In the genomic region with DNA sequence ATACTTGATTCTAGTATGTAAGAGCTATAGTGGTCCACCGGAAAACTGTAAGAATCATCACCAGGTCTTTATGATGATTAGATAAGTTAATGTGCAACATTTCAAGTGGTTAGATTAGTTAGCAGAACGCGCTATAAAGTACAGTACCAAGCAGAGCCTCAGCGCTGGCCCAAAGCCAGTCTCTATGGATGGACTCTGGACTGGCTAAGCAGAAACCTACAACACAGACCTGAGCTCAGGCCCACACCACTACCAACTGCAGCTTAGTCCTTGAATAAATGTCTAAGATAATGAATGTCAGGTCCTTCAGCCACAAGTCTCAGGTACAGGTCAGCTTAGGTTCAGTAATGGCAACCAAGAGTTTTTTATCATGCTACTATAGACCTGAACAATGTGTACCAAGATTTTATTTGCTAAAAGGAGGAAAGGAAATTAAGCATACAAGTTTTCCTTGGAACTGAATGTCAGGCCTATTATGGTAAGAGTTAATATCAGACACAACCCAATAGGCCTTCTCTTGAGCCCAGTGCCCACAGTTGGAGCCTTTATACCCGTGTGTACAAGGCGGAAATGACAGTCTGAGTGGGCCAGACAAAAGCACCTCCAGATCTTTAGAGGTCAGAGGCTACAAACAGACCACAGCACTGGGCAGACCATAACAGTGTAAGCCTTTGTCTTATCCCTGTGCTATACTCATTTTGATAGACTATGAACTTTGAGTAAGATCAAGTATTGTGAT, we compare ENCODE assay signal across 21 mouse cellular contexts. TPM values are rescaled to one million over a fixed set of nuclear protein-coding genes. Genes with fewer than 3 reads are reported as not detected.
DNase-seq lines count a peak whose midpoint lies in the region; ATAC-seq and TF ChIP-seq lines count a peak whose summit lies in the region.
"Had no signal": no experiment of that assay in that cellular context is flagged by ENCODE, and none has a peak within 500 bp of the region (broad histone marks: within the 10 kb centered on the region; RNA-seq: fewer than 3 reads in every experiment).

No protein-coding gene starts in this region.

- peaks cover 4% of the 10 kb centered on the region for H3K36me3 ChIP-seq in liver, embryonic 16.5 days (ENCODE audit: control insufficient read depth, insufficient read depth)
- no peaks in the 10 kb centered on the region for H3K36me3 ChIP-seq in intestine, embryonic 15.5 days
- no peaks in the 10 kb centered on the region for H3K36me3 ChIP-seq in kidney, adult 2 months (ENCODE audit: control insufficient read depth, insufficient read depth, low read length)
- peaks cover 16% of the 10 kb centered on the region for H3K36me3 ChIP-seq in forebrain, embryonic 12.5 days (replicated peaks)

- H3K27ac ChIP-seq in liver, embryonic 16.5 days (ENCODE audit: low read length), result no peak overlapping the region
- no peak overlapping the region for H3K27ac ChIP-seq in intestine, embryonic 15.5 days
- no peak overlapping the region for H3K27ac ChIP-seq in kidney, adult 2 months (ENCODE audit: insufficient read depth, low read depth, low read length)
- no peak overlapping the region for H3K27ac ChIP-seq in forebrain, embryonic 12.5 days
- H3K27ac ChIP-seq: embryonic facial prominence, embryonic 15.5 days; heart, embryonic 13.5 days; hindbrain, postnatal 0 days; layer of hippocampus, adult 2 months; neural tube, embryonic 13.5 days had no signal

- H3K9me3 ChIP-seq in liver, embryonic 16.5 days (replicated peaks; ENCODE audit: control insufficient read depth, low read length), result no peaks in the 10 kb centered on the region
- no peaks in the 10 kb centered on the region for H3K9me3 ChIP-seq in intestine, embryonic 15.5 days
- H3K9me3 ChIP-seq in forebrain, embryonic 12.5 days, result no peaks in the 10 kb centered on the region
- H3K9me3 ChIP-seq: embryonic facial prominence, embryonic 15.5 days; megakaryocyte, embryonic 14.5 days; neural tube, embryonic 13.5 days had no signal

- TF ChIP-seq CTCF in kidney, adult 2 months (conservative IDR thresholded peaks at IDR 0.05; ENCODE audit: insufficient read depth, insufficient read length, low read depth, low read length), result no peak

- DNase-seq in liver, result no peak
- DNase-seq in kidney, adult 2 months, result peak; percentile 17
- peak; percentile 45 to 54 for DNase-seq in kidney, postnatal 25 days
- DNase-seq in ovary, adult 18-20 months (ENCODE audit: low spot score), result no peak
- no peak for DNase-seq in heart, adult 18-20 months
- DNase-seq: adrenal gland, postnatal 25 days; B cell, adult 2 months; cerebellum, adult 11-12 months; heart, adult 11 months; lung, adult 2 months; thymus, postnatal 36 days had no signal

- no peaks in the 10 kb centered on the region for H3K4me1 ChIP-seq in liver, embryonic 16.5 days (ENCODE audit: control insufficient read depth, low read depth, low read length)
- no peaks in the 10 kb centered on the region for H3K4me1 ChIP-seq in intestine, embryonic 15.5 days (replicated peaks)
- H3K4me1 ChIP-seq in kidney, adult 2 months (ENCODE audit: control insufficient read depth, insufficient read depth, low read length), result no peaks in the 10 kb centered on the region
- H3K4me1 ChIP-seq in forebrain, embryonic 12.5 days, result no peaks in the 10 kb centered on the region
- H3K4me1 ChIP-seq: embryonic facial prominence, embryonic 15.5 days; heart, embryonic 13.5 days; megakaryocyte, embryonic 14.5 days; neural tube, embryonic 13.5 days had no signal

- no peak overlapping the region for H3K4me3 ChIP-seq in liver, embryonic 16.5 days (ENCODE audit: low read depth, low read length)
- no peak overlapping the region for H3K4me3 ChIP-seq in intestine, embryonic 15.5 days (replicated peaks)
- no peak overlapping the region for H3K4me3 ChIP-seq in kidney, adult 2 months (ENCODE audit: insufficient read depth, low read depth, low read length)
- H3K4me3 ChIP-seq in forebrain, embryonic 12.5 days (replicated peaks), result no peak overlapping the region
- H3K4me3 ChIP-seq: embryonic facial prominence, embryonic 15.5 days; heart, embryonic 13.5 days; layer of hippocampus, adult 2 months; megakaryocyte, embryonic 14.5 days; neural tube, embryonic 13.5 days had no signal

- H3K9ac ChIP-seq in liver, embryonic 16.5 days (ENCODE audit: low read depth, low read length), result no peak overlapping the region
- H3K9ac ChIP-seq in intestine, embryonic 15.5 days, result no peak overlapping the region
- H3K9ac ChIP-seq in forebrain, embryonic 12.5 days, result no peak overlapping the region
- H3K9ac ChIP-seq: embryonic facial prominence, embryonic 15.5 days; forebrain, postnatal 0 days; heart, embryonic 13.5 days; neural tube, embryonic 13.5 days had no signal

- no peak for TF ChIP-seq POLR2A in kidney, adult 2 months (IDR thresholded peaks at IDR 0.05; ENCODE audit: low read depth, low read length)

- no peaks in the 10 kb centered on the region for H3K27me3 ChIP-seq in liver, embryonic 16.5 days (ENCODE audit: control insufficient read depth, insufficient read depth, low read depth, low read length)
- H3K27me3 ChIP-seq in intestine, embryonic 15.5 days (replicated peaks), result no peaks in the 10 kb centered on the region
- H3K27me3 ChIP-seq in kidney, adult 2 months (replicated peaks; ENCODE audit: control insufficient read depth, insufficient read depth, low read length), result no peaks in the 10 kb centered on the region
- H3K27me3 ChIP-seq in forebrain, embryonic 12.5 days, result no peaks in the 10 kb centered on the region
- H3K27me3 ChIP-seq: embryonic facial prominence, embryonic 15.5 days; heart, embryonic 13.5 days; megakaryocyte, embryonic 14.5 days; neural tube, embryonic 13.5 days had no signal

- ATAC-seq in liver, embryonic 16.5 days (ENCODE audit: low read depth), result peak; percentile 55; the same call in 1 of the 2 replicates
- ATAC-seq in intestine, embryonic 15.5 days, result peak; percentile 87
- ATAC-seq in forebrain, embryonic 12.5 days (ENCODE audit: low FRiP score), result no peak
- ATAC-seq: hindbrain, postnatal 0 days had no signal

- 79% methylated on average over 6 of the region's 6 CpGs for WGBS in liver, embryonic 16.5 days (ENCODE audit: insufficient replicate concordance)
- 86% methylated on average over 6 of the region's 6 CpGs for WGBS in intestine, embryonic 15.5 days
- WGBS in kidney, adult 2 months, result 71% methylated on average over 6 of the region's 6 CpGs
- WGBS in forebrain, embryonic 12.5 days, result 88% methylated on average over 6 of the region's 6 CpGs

- H3K4me2 ChIP-seq in liver, embryonic 16.5 days (ENCODE audit: low read depth, low read length), result no peak overlapping the region
- no peak overlapping the region for H3K4me2 ChIP-seq in intestine, embryonic 15.5 days (replicated peaks)
- no peak overlapping the region for H3K4me2 ChIP-seq in forebrain, embryonic 12.5 days
- H3K4me2 ChIP-seq: embryonic facial prominence, embryonic 15.5 days; heart, embryonic 13.5 days; neural tube, embryonic 13.5 days had no signal

RNA-seq across cellular contexts. Expression of gene Ap5m1, which starts 38.7 kb away (rescaled TPM):
- 9.6 and 12.3 TPM in 2 replicates for polyA plus RNA-seq in liver, embryonic 16.5 days (2015; fragmentation: Nextera tagmentation; extraction: Ambion mirVana)
- polyA plus RNA-seq in intestine, embryonic 15.5 days (2015; fragmentation: Nextera tagmentation; extraction: Ambion mirVana), result 26.1 and 29.5 TPM in 2 replicates
- polyA plus RNA-seq in kidney, adult 2 months (2012; rRNA removed), result 17.9 and 21.2 TPM in 2 replicates
- 33.4 and 35.3 TPM in 2 replicates for polyA plus RNA-seq in forebrain, embryonic 12.5 days (2016; fragmentation: Nextera tagmentation; extraction: Ambion mirVana)
- 10 to 100 TPM in 1 of 2 experiments, 1 to 10 TPM in 1; 8.1 to 11.6 TPM for total RNA-seq in heart, adult 18-20 months (2021)

RNA-seq across cellular contexts. Expression of gene Exoc5, which starts 39.2 kb away (rescaled TPM):
- 16.9 and 17.6 TPM in 2 replicates for polyA plus RNA-seq in liver, embryonic 16.5 days (2015; fragmentation: Nextera tagmentation; extraction: Ambion mirVana)
- polyA plus RNA-seq in intestine, embryonic 15.5 days (2015; fragmentation: Nextera tagmentation; extraction: Ambion mirVana), result 34.3 and 39.5 TPM in 2 replicates
- polyA plus RNA-seq in kidney, adult 2 months (2012; rRNA removed), result 6.0 and 6.4 TPM in 2 replicates
- 92.7 and 94.0 TPM in 2 replicates for polyA plus RNA-seq in forebrain, embryonic 12.5 days (2016; fragmentation: Nextera tagmentation; extraction: Ambion mirVana)
- 10 to 100 TPM; 17.5 to 18.3 TPM for total RNA-seq in heart, adult 18-20 months (2021)

Comparison
In these comparisons a context has a peak if more than half of its experiments do, and no peak if none do; other contexts are left out.
1. DNase-seq: peak in kidney, adult 2 months (single experiment) and kidney, postnatal 25 days (2 of 2); none in liver (single experiment), ovary, adult 18-20 months (single experiment) and heart, adult 18-20 months (0 of 2).